ENCODE assay signal across 33 mouse cellular contexts in the genomic region with DNA sequence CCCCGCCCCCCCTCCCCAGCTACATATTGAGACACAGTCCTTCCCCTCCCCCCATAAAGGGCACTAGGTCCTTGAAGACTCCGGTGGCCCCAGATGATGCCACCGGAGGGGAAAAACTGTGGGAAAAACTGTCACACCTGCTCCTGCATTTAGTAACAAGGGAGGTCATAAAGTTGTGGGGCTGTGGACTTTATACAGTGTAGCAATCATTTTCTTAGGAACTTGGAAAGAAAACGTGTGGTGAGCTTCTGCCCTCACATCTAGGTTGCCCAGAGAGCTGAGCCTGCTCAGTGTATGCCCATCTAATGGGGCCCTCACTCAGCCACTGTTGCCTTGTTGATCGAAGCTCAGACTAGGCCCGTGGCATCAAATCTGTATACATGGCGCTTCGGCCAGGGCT. TPM values are rescaled to one million over a fixed set of nuclear protein-coding genes. Genes with fewer than 3 reads are reported as not detected.
"Had no signal": no experiment of that assay in that cellular context is flagged by ENCODE, and none has a peak within 500 bp of the region (broad histone marks: within the 10 kb centered on the region; RNA-seq: fewer than 3 reads in every experiment).

No protein-coding gene starts in this region.

- H3K4me3 ChIP-seq: heart, adult 2 months; heart, embryonic 10.5 days; heart, embryonic 12.5 days; heart, embryonic 13.5 days; heart, embryonic 15.5 days; hindbrain, embryonic 10.5 days; hindbrain, embryonic 12.5 days; hindbrain, embryonic 13.5 days; hindbrain, embryonic 15.5 days; kidney, embryonic 15.5 days; layer of hippocampus, adult 2 months; left cerebral cortex, adult 2 months had no signal

- H3K27me3 ChIP-seq: heart, embryonic 12.5 days; heart, embryonic 13.5 days; heart, embryonic 15.5 days; hindbrain, embryonic 12.5 days; hindbrain, embryonic 15.5 days; kidney, embryonic 15.5 days had no signal

- DNase-seq: heart, adult 2 months; heart, postnatal 10 days; heart, postnatal 14 days; heart, postnatal 36 days; heart, postnatal 4 days; kidney, adult 11 months; kidney, adult 18-20 months; kidney, adult 2 months; kidney, adult 8-10 months; kidney, adult 9 months; kidney, postnatal 10 days; kidney, postnatal 14 days; kidney, postnatal 36 days; kidney, postnatal 4 days; layer of hippocampus, adult 9-11 months; layer of hippocampus, postnatal 36 days had no signal

- H3K27ac ChIP-seq: heart, adult 2 months; heart, embryonic 10.5 days; heart, embryonic 13.5 days; heart, embryonic 15.5 days; hindbrain, embryonic 10.5 days; hindbrain, embryonic 12.5 days; hindbrain, embryonic 13.5 days; hindbrain, embryonic 14.5 days; hindbrain, embryonic 15.5 days; hindbrain, postnatal 0 days; kidney, embryonic 15.5 days; kidney, postnatal 0 days; layer of hippocampus, adult 2 months; left cerebral cortex, adult 2 months had no signal

- H3K4me2 ChIP-seq: heart, embryonic 11.5 days; heart, embryonic 12.5 days; heart, embryonic 13.5 days; heart, embryonic 15.5 days; hindbrain, embryonic 12.5 days; hindbrain, embryonic 13.5 days; hindbrain, embryonic 14.5 days; hindbrain, embryonic 15.5 days; kidney, embryonic 15.5 days had no signal

- H3K9me3 ChIP-seq: heart, embryonic 10.5 days; heart, embryonic 12.5 days; heart, embryonic 13.5 days; heart, embryonic 15.5 days; hindbrain, embryonic 10.5 days; hindbrain, embryonic 12.5 days; hindbrain, embryonic 13.5 days; hindbrain, embryonic 15.5 days; kidney, embryonic 15.5 days had no signal

- H3K4me1 ChIP-seq: hindbrain, embryonic 12.5 days had no signal

- H3K36me3 ChIP-seq: heart, embryonic 10.5 days; heart, embryonic 12.5 days; heart, embryonic 13.5 days; heart, embryonic 15.5 days; hindbrain, embryonic 10.5 days; hindbrain, embryonic 12.5 days; hindbrain, embryonic 13.5 days; hindbrain, embryonic 15.5 days; kidney, embryonic 15.5 days had no signal

- ATAC-seq: hindbrain, embryonic 16.5 days; hindbrain, postnatal 0 days; inflammation-experienced regulatory T-cells, adult 6 months had no signal

- H3K9ac ChIP-seq: heart, embryonic 12.5 days; heart, embryonic 13.5 days; heart, embryonic 15.5 days; hindbrain, embryonic 12.5 days; hindbrain, embryonic 13.5 days; hindbrain, embryonic 14.5 days; hindbrain, embryonic 15.5 days; kidney, embryonic 15.5 days had no signal

RNA-seq across cellular contexts. Expression of gene Kank1, which starts 9.3 kb away (rescaled TPM):
- polyA plus RNA-seq: inflammation-experienced regulatory T-cells, adult 6 months had no signal
